Mouse (Mus musculus) urinary bladder, postnatal 36 days (tissue): ENCODE measurements around the gene Platr25.
"Not testable (repeated sequence)": the region's sequence is repeated elsewhere in the genome, so short reads cannot be mapped to it uniquely, and the experiment has no call there.

Experiments
- DNase-seq, 2 experiments: peaks; one replicate each; pipeline ENCODE4 v3.0.0; 2022; ENCODE audit warnings: low spot score in 2 of 2, mixed read lengths in 1 of 2

The Platr25 gene

DNA sequence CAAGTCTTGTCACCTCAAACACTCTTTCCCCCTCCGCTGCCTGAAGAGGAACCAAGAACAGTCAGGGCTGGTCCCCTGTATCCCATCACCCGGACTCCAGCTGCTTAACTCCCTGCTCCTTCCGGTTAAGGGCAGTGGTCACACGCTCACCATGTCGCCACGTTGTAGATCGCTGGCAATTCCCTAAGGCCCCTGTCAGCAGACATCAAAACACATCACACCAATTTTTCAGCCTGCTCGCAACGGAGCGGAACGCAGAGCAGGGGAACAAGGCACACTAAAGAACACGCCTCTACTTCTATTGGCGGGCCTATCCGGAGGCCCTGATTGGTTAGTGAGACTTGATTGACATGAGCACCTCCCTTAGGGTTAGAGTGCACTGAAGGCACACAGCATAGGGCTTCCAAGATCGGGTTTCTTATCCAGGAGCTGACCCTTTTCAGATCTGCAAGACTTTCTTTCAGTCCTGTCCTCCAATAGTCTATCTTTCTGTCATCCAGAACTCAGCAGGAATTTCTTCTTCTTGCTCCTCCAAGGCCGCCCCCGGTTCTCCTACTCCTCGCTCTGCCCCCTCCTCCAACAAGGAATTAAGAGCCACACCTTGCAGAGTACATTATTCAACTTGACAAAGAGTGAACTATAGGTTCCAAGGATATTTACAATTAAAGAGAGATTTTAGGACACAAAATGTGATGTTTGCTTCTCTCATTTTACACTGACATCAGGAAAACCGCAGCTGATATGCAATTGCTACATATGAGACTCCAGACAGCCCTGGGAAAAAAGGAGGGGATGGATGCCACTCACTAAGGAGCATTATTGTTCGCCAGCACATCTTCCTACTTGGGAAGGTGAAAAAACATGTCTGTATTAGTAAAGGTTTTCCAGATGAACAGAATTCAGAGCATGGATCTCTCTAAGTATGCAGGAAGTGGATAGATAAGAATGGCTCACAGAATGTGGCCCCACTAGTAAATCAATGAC lies at the start of gene Platr25:
TSS of gene Platr25 (minus strand) at position 278 of the 984 bp plus-strand sequence.
- DNase-seq: peak; percentile 16 to 58

DNA sequence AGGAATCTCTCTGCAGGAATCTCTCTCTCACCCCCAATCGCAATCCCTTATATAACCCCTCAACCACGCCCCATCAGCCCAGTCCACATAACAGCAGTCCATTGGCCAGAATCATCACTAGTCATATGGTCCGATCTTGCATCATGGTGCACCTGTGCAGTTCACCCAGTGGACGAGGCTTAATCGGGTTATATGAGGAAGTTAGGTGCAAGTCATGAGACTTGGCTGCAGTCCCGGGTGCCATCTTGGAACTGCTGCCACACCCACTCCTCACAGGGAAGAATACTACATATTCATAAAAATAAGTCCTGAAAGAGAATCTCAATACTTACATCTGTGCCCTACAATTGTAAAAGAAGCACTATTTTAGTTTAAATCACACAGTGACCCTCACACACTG lies 47.5 kb upstream of the Platr25 start:
- not testable (repeated sequence) for DNase-seq

DNA sequence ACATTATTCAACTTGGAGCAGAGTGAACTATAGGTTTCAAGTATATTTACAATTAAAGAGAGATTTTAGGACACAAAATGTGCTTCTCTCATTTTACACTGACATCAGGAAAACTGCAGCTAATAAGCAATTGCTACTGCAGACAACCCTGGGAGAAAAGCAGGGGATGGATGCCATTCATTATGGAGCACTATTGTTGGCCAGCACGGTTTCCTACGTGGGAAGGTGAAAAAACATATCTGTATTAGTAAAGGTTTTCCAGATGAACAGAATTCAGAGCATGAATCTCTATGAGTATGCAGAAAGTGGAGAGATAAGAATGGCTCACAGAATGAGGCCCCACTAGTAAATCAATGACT lies 25.6 kb upstream of the Platr25 start:
- DNase-seq: not testable (repeated sequence)

DNA sequence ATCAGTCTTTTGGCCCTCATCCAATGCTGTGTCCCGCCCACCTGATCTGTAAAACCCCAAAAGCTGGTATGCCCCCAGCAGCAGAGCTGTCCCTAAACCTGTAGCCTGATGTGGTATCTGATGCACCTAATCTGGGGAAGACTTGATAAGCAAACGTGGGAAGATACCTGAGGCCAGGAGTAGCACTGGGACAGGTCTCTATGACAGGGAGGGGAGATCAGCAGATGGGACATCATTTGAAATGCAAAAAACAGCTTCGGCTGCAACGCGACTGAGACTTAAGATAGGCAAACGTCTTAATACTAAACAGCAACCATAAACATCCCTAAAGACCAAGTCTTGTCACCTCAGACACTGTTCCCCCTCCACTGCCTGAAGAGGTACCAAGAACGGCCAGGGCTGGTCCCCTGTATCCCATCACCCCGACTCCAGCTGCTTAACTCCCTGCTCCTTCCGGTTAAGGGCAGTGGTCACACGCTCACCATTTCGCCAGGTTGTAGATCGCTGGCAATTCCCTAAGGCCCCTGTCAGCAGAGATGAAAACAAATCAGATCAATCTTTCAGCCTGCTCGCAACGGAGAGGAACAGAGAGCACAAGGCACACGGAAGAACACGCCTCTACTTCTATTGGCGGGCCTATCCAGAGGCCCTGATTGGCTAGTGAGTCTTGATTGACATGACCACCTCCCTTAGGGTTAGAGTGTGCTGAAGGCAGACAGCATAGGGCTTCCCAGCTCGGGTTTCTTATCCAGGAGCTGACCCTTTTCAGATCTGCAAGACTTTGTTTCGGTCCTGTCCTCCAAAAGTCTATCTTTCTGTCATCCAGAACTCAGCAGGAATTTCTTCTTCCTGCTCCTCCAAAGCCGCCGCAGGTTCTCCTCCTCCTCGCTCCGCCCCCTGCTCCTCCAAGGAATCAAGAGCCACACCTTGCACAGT lies 25.0 kb upstream of the Platr25 start, which contains the start of gene Gm5141:
TSS of gene Gm5141 (minus strand) at position 610 of the 936 bp plus-strand sequence.
- peak; percentile 31 to 46 for DNase-seq

DNA sequence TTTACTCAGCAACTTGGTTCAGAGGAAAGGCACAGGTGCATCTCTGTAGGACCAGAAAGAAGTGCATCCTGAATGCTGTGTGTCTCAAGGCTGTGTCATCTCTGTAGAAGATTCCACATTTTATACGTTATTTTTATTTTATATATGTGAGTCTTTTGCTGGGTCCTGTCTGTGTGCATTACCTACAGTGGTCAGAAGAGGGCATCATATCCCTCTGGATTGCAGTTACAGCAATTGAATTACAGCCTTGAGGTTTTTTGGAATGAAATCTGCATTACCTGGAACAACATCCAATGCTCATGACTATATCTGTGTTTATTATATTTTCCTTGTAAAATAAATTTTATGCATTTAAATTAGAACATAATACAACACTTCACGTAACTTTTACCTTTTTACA lies 3.3 kb upstream of the Platr25 start:
- DNase-seq: not testable (repeated sequence)

DNA sequence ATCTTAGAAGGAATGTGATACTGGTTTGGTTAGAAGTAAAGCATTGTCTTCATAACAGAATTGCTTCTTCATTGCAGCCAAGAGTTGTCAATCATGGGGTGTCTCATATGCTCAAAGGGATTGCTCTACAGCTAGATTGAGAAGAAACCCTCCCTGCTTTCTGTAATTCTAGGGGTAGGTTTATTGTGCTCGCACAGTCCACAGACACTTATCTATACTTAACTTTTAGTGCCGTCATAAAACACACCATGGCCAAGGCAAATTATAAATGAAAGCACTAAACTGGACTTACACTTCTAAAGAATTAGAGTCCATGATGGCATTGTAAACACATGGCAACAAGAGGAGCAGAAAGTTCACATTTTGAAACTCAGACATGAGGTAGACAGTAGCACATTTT lies 27.2 kb downstream of the Platr25 start:
- DNase-seq: no peak

DNA sequence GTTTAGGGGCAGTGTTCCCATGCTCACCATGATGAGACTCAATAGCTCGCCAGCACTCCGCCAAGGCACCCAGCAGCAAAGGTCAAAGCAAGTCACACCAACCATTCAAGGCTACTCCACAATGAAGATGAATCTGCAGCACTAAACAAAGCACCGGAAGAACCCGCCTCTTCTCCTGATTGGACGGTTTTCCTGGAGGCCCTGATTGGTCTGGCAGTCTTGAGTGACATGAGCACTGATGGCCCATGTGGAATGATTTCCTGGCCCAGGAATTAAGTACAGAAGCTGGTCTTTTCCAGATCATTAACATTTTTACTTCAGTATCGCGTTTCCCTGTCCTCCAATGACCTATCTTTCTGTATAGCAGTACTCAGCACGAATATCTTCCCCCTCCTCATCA lies 47.9 kb downstream of the Platr25 start:
- DNase-seq: not testable (repeated sequence)

DNA sequence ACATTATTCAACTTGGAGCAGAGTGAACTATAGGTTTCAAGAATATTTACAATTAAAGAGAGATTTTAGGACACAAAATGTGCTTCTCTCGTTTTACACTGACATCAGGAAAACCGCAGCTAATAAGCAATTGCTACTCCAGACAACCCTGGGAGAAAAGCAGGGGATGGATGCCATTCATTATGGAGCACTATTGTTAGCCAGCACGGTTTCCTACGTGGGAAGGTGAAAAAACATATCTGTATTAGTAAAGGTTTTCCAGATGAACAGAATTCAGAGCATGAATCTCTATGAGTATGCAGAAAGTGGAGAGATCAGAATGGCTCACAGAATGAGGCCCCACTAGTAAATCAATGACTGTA lies 75.2 kb downstream of the Platr25 start:
- not testable (repeated sequence) for DNase-seq

DNA sequence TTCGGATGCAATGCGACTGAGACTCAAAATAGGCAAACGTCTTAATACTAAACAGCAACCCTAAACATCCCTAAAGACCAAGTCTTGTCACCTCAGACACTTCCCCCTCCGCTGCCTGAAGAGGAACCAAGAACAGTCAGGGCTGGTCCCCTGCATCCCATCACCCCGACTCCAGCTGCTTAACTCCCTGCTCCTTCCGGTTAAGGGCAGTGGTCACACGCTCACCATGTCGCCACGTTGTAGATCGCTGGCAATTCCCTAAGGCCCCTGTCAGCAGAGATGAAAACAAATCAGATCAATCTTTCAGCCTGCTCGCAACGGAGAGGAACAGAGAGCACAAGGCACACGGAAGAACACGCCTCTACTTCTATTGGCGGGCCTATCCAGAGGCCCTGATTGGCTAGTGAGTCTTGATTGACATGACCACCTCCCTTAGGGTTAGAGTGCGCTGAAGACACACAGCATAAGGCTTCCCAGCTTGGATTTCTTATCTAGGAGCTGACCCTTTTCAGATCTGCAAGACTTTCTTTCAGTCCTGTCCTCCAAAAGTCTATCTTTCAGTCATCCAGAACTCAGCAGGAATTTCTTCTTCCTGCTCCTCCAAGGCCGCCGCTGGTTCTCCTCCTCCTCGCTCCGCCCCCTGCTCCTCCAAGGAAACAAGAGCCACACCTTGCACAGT lies 75.8 kb downstream of the Platr25 start:
- peak; percentile 13 to 32 for DNase-seq

DNA sequence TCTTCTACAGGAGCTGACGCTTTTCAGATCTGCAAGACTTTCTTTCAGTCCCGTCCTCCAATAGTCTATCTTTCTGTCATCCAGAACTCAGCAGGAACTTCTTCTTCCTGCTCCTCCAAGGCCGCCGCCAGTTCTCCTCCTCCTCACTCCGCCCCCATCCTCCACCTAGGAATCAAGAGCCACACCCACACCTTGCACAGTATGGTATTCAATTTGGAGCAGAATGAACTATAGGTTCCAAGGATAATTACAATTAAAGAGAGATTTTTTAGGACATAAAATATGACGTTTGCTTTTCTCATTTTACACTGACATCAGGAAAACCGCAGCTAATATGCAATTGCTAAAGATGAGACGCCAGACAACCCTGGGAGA lies 107.2 kb downstream of the Platr25 start:
- DNase-seq: no peak

DNA sequence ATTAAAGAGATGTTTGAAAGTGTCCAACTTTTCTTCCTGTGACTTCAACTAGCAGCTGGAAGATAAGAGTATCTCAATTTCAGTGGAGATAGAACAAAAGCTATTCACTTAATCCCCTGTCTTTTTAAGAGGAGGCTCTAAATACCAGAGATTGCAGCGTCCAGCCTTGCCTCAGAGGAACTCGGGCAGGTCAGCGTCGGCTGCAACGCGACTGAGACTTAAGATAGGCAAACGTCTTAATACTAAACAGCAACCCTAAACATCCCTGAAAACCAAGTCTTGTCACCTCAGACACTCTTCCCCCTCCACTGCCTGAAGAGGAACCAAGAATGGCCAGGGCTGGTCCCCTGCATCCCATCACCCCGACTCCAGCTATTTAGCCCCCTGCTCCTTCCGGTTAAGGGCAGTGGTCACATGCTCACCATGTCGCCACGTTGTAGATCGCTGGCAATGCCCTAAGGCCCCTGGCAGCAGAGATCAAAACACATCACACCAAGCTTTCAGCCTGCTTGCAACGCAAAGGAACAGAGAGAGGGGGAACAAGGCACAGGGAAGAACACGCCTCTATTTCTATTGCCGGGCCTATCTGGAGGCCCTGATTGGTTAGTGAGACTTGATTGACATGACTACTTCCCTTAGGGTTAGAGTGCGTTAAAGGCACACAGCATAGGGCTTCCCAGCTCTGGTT lies 107.7 kb downstream of the Platr25 start:
- peak; percentile 53 to 62 for DNase-seq

DNA sequence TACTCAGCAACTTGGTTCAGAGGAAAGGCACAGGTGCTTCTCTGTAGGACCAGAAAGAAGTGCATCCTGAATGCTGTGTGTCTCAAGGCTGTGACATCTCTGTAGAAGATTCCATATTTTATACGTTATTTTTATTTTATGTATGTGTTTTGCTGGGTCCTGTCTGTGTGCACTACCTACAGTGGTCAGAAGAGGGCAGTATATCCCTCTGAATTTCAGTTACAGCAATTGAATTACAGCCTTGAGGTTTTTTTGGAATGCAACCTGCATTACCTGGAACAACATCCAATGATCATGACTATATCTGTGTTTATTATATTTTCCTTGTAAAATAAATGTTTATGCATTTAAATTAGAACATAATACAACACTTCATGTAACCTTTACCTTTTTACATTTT lies 133.4 kb downstream of the Platr25 start:
- DNase-seq: not testable (repeated sequence)

DNA sequence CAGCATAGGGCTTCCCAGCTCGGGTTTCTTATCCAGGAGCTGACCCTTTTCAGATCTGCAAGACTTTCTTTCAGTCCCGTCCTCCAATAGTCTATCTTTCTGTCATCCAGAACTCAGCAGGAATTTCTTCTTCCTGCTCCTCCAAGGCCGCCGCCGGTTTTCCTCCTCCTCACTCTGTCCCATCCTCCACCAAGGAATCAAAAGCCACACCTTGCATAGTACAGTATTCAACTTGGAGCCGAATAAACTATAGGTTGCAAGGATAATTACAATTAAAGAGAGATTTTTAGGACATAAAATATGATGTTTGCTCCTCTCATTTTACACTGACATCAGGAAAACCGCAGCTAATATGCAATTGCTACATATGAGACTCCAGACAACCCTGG lies 136.2 kb downstream of the Platr25 start:
- DNase-seq: not testable (repeated sequence)

DNA sequence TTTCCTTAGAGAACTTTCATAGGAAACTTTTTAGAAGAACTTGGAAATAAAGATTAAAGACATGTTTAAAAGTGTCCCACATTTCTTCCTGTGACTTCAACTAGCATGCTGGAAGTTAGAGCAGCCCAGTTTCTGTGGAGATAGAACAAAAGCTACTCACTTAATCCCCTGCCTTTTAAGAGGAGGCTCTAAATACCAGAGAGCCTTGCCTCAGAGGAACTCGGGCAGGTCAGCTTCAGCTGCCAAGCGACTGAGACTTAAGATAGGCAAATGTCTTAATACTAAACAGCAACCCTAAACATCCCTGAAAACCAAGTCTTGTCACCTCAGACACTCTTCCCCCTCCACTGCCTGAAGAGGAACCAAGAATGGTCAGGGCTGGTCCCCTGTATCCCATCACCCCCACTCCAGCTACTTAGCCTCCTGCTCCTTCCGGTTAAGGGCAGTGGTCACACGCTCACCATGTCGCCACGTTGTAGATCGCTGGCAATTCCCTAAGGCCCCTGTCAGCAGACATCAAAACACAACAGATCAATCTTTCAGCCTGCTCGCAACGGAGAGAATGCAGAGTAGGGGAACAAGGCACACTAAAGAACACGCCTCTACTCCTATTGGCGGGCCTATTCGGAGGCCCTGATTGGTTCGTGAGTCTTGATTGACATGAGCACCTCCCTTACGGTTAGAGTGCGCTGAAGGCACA lies 136.8 kb downstream of the Platr25 start, which contains the start of gene 6720489N17Rik:
TSS of gene 6720489N17Rik (minus strand) at position 606 of the 700 bp plus-strand sequence.
- peak; percentile 70 to 78 for DNase-seq
